Mouse (Mus musculus): ENCODE measurements around the gene Sult5a1.

The Sult5a1 gene

DNA sequence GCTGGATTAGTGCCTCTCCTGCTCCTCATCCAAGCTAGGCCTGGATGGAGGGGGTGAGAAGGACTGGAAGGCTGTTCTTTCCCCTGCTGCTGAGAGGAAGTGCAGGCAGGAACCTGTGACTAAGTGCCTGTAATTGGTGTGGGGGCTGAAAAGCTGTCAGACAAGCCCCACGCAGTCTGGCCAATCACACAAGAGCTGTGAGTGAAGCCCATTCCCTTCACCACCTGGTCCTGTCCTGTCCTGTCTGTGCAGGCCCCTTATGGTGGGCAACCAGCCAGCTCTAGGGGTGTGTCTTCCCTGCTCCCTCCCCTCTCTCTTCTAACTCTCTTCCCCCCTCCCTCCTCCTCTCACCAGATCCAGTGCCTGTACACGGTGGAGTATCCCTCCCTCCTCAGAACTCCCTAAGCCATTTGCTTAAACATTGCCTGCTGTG is 20.5 kb downstream of the Sult5a1 start:
- in situ Hi-C loops (cut with MboI; ENCODE audit: unreplicated experiment in 2 of 2), result no loop called here

DNA sequence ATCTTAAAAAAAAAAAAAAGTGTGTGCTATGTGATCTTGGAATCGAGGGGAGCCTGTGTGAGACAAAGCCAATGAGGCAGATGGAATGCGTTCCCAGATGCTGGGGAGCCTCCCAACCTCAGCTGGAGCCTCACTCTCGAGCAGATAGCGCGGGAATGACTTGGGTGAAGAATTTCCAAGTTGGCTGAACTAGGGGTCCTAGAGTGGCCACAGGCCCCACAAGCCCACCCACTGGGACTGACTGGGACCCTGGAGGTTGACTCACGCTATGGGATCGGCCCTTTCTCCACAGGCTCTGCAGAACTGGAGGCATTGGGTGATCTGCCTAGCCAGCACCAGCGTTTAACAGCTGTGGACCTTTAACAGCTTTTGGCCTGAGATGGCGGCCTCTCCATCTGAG is 21.8 kb downstream of the Sult5a1 start:
- in situ Hi-C loops (cut with MboI; ENCODE audit: unreplicated experiment in 2 of 2), result no loop called here

DNA sequence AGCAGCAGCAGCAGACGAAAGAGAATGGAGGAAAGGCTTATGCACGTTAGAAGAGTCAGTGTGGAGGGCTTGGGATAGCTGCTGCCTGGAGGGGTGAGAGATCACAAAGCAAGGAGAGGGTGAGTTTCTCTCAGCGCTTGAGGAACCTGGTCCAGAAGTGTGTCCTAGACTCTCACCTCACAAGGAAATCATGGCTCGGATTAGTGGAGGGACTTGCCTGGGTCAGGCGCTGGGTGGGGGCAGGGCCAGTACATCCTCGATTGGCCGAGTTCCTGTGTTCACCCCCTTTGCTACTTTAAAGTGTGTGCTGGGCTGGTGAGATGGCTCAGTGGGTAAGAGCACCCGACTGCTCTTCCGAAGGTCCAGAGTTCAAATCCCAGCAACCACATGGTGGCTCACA is 22.3 kb downstream of the Sult5a1 start:
- in situ Hi-C loops (cut with MboI; ENCODE audit: unreplicated experiment in 2 of 2), result no loop called here

DNA sequence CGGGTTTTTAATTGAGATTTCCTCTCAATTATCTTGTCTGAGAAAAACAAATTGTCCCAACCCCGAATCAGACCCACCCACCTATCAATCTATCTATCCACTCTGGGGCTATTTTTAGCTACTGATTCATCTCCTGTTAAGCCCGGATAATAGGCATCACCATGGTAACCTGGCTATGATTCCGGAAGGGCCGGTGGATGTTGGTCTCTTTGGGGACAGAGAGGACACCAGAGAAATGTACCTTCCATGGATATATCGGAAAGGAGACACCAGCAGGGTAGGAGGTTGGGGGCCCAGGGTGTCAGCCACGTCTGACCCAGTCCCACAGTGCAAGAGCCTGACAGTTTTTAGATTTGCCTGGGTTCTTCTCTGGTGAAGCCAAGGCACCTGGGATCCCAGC is 22.7 kb downstream of the Sult5a1 start:
- in situ Hi-C loops (cut with MboI; ENCODE audit: unreplicated experiment in 2 of 2), result no loop called here

DNA sequence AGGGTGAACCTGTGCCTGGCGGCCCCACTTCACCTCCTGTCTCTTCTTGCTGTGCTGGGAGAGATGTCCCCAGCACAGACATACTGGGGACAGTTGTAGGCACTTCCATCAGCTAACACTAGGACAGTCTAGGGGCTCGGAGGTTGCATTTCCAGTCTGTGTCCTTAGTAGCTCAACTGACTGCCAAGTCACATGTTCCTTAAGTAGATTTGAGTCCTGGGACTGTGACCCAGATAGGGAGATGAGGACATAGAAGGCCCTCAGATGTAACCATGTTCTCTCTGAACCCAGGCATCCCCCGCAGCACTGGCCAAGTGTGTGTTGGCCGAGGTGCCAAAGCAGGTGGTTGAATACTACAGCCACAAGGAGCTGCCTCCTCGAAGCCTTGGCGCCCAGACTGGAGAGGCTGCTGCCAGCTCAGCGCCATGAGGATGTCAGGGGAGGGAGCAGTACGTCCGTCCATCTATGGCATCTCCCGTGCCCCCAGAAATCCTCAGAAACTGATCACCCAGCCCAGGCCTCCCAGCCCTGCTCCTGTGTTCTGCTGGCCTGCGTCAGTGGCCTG is 23.9 kb downstream of the Sult5a1 start:
- in situ Hi-C loops (cut with MboI; ENCODE audit: unreplicated experiment in 2 of 2), result no loop called here

DNA sequence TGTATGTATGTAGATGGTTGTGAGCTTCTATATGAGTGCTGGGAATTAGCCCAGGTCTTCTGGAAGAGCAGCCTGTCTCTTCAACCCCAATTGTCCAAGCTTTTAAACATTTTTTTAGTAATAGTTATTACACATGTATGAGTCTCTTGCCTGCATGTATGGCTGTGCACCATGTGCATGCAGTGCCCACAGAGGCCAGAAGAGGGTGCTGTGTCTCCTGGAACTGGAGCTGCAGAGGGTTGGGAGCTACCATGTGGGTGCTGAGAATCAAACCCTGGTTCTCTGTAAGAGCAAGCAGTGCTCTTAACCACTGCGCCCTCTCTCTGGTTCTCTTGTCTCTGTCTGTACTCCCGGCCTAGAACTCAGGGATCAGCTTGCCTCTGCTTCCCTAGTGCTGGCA is 25.2 kb downstream of the Sult5a1 start:
- in situ Hi-C loops (cut with MboI; ENCODE audit: unreplicated experiment in 2 of 2), result no loop called here

DNA sequence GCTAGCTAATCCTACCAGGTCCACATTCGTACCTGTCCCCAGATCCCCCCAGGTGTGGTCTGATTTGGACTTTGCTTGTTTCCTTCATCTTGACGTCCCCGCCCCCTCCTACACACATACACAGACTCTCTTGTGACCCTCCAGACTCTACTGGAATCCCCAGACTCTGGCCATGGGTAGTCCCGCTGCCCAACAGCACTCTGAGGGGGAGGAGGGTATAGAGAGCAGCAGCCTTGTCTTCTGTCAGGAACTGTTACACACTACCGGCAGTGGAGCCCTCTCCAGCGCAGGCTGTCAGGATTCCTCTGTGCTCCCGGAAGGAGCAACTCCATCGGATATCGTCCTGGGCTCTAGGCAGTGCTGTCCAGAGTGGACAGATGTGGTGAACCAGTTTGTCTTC is 27.1 kb downstream of the Sult5a1 start:
- in situ Hi-C loops (cut with MboI; ENCODE audit: unreplicated experiment in 2 of 2), result no loop called here

DNA sequence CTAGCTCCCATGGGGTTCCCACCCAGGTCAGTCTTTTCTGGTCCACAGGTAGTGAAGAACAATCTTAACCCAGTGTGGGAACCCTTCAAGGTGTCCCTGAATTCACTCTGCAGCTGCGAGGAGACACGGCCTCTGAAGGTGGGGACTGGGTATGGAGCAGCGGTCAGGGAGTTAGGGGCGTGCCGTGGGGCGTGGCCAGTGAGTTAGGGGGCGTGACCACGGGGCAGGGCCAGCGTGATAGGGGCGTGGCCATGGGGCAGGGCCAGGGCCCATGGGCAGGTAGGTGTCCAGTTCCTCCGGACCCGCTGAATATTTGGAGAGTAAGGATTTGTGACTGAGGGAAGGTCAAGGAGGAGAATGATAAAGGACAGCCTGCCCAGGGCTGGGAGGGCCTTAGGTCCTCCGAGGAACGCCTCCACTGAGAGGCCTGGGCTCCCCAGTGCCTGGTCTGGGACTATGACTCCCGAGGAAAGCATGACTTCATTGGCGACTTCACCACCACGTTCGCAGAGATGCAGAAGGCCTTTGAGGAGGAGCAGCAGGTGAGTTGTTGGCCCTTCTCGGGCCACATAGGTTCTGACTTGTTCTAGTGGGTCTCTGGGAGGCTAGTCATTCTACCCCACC is 31.8 kb downstream of the Sult5a1 start:
- in situ Hi-C loops (cut with MboI; ENCODE audit: unreplicated experiment in 2 of 2), result no loop called here

DNA sequence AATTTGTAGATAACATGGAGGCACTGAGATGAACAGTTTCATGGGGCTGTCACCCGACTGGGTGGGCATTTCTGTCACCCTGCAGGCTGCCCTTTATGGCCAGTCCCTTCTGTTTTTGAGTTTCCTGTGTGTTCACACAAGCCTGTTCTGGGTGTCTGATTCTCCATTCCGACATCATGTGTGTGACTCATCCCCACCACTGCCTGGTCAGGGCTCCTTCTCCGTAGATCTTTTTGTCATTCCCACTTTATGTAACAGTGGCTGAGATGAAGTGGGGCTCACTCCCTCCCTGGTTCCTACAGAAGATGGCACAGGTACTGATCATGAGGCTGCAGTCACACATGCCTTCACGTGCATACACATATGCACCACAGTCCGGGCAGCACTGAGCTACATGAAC is 35.4 kb downstream of the Sult5a1 start:
- in situ Hi-C loops (cut with MboI; ENCODE audit: unreplicated experiment in 2 of 2), result no loop called here

DNA sequence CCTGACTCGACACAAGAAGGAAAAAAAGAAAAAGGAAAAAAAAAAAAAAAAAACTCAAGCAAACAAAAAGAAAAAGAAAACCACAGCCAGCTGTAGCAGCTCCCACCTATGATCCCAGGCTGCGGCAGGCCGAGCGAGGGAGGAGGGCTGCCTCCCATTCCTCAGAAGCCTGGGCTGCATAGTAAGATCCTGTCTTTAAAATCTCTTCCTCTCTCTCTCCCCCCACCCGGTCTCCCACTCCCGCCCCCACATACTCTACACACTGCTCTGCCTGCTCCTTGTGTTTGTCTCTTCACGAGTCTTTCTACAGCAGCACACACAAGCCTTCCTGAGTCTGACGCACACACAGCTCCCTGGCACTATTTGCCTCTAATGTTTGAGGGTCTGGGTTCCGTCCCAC is 36.1 kb downstream of the Sult5a1 start:
- in situ Hi-C loops (cut with MboI; ENCODE audit: unreplicated experiment in 2 of 2), result no loop called here

DNA sequence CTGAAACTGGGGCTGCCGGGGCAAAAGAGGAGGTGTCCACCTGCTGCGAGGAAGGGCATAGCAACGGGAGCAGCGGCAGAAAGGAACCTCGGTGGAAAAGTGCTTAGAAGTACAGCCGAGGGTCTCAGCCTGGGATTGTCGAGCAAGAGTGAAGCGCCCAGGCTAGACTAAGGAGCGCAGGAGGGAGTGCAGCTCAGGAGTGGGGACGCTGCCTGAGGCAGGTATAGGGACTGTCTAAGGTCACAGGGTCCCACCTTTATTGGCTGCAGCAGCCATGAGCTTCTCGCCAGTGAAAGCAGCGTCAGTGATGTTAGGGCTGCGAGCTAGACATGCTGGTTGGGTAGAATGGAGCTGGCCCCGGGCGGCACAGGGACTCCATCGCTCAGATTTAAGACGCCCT is 40.4 kb downstream of the Sult5a1 start:
- in situ Hi-C loops (cut with MboI; ENCODE audit: unreplicated experiment in 2 of 2), result loop anchor here in 1 of 2 experiments (10.0 kb wide), 1 partner anchor 77 kb away; no protein-coding TSS in a partner anchor

DNA sequence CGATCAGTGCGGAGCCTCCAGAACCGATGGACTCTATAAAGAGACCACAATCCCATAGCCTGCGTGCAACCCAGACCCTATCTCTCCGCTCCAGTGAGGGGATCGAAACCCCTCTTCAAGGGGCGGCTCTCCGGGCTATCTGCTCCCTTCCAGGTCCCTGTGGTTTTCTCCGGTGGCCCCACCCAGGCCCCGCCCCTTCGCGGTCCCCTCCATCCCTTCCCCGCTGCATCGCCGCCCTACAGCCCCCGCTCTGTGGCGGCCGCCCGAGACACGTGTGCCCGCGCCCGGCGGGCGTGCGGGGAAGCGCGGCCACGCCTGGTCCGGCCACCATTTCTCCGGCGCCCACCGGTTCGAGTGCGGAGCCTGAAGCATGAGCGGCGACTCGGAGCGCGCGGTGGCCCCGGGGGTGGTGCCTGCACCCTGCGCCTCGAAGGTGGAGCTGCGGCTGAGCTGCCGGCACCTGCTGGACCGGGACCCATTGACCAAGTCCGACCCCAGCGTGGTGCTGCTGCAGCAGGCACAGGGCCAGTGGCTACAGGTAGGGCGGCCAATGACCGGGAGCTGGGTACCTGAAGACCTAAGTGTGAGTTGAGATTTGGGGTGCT is 40.9 kb downstream of the Sult5a1 start, which contains the start of gene Cpne7:
Gene Cpne7, plus strand, starts transcription at position 248 of the 605 bp plus-strand sequence.
- in situ Hi-C loops (cut with MboI; ENCODE audit: unreplicated experiment in 2 of 2), result loop anchor here in 1 of 2 experiments (10.0 kb wide), 1 partner anchor 78 kb away; no protein-coding TSS in a partner anchor

DNA sequence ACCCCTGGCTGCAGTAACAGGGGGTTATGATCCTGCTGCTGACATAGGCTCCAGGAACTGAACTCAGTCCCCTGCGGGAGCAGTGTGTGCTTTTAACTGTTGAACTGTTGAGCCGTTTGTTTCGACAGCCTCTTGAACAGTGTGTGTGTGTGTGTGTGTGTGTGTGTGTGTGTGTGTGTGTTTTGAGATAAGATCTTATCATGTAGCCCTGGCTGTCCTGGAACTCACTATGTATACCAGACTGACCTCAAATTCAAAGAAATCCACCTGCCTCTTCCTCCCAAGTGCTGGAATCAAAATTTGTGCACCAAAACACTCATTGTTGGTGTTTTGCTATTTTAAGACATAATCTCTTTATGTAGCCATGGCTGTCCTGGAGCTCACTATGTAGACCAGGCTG is 43.5 kb downstream of the Sult5a1 start:
- in situ Hi-C loops (cut with MboI; ENCODE audit: unreplicated experiment in 2 of 2), result loop anchor here in 1 of 2 experiments (5.0 to 10.0 kb wide), 3 partner anchors 80 to 497 kb away; no protein-coding TSS in a partner anchor

DNA sequence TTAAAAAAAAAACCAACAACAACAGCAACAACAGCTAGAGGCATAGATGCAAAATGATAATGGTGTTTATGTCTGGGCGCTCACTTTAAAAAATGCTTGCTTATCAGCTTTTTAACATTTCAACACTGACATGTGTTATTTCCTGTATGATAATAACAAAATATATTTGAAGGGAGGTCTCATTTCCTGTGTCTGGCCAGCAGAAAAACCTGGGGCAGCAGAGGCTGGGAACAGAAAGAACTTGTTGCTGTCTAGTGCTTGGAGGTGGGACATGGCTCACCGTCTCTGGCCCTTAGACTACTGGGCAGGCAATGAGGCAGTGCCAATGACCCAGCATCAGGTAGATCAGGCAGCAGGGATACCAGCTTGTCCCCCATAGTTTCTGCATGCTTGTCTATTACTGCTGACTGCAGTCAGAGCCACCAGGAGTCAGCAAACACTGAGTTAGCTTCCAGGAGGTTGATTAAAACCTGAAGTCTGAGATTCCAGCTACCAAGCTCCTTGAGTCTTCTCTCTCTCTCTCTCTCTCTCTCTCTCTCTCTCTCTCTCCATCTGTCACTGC is 44.1 kb downstream of the Sult5a1 start:
- in situ Hi-C loops (cut with MboI; ENCODE audit: unreplicated experiment in 2 of 2), result loop anchor here in 1 of 2 experiments (5.0 to 10.0 kb wide), 3 partner anchors 81 to 497 kb away; no protein-coding TSS in a partner anchor

DNA sequence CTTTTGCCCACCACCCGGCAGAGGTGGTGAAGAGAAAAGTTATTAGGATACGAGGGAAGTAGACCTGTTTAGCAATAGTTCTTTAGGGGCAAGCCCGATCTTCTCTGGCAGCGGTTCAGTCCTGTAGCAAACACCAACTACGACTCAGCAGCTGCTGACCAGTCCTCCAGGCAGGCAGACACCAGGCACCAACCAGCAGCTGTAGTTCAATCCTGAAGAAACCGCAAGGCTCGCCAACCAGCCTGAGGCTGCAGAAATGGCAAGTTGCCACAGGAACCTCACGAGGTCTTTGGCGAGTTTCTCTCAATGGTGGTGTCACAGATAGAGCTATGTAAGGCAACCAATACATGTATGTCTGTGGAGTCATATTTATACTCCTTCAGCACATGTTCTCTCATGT is 45.2 kb downstream of the Sult5a1 start:
- in situ Hi-C loops (cut with MboI; ENCODE audit: unreplicated experiment in 2 of 2), result loop anchor here in 1 of 2 experiments (5.0 to 10.0 kb wide), 3 partner anchors 82 to 496 kb away; no protein-coding TSS in a partner anchor

DNA sequence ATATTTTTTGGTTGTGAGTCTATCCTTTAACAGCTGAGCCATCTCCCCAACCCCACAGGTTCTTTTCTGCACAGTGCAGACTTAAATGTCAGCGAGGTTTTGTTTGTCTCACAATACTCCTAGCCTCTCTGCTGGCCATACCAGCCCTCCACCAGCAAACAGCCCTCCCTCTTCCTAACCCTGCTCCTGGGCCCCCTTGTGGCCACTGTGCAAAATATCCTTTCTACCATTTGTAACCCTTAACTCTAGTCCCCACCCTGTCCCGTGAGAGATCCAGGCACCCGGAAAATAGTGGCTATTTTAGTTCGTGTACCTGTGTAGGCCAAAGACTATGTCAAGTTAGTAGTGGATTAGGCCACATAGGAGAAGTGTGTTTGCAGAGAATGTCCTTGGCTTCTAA is 47.5 kb downstream of the Sult5a1 start:
- in situ Hi-C loops (cut with MboI; ENCODE audit: unreplicated experiment in 2 of 2), result loop anchor here in 1 of 2 experiments (5.0 to 10.0 kb wide), 3 partner anchors 84 to 493 kb away; no protein-coding TSS in a partner anchor

DNA sequence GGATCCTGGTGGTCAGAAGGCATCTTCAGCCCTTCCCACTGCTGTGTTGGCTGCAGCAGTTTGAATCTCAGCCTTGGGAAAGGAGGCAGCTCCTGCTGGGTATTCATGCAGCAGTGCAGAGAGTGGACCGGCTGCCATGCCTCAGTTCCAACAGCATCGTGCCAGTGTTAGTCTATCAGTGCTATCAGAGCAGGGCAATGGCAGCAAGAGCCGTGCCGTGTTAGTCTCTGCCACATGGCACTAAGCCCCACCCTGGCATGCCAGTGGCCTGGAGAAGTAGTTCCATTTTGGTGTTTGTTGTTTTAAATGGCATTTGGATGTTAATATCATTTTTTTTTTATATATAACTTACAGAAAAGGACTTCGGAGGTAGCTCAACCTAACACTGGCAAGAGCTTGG is 49.2 kb downstream of the Sult5a1 start:
- in situ Hi-C loops (cut with MboI; ENCODE audit: unreplicated experiment in 2 of 2), result loop anchor here in 1 of 2 experiments (10.0 kb wide), 1 partner anchor 204 kb away; no protein-coding TSS in a partner anchor

DNA sequence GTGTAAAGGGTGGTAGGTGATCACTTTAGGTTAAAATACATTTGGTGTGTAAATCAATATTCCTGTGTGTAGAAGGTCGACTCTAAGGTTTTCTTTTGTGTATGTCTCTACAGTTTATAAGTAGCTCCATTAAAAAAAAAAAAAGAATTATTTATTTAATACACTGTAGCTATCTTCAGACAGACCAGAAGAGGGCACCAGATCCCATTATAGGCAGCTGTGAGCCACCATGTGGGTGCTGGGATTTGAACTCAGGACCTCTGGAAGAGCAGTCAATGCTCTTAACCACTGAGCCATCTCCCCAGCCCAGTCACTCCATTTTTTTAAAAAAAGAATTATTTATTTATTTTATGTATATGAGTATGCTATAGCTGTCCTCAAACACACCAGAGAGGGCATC is 50.1 kb downstream of the Sult5a1 start:
- in situ Hi-C loops (cut with MboI; ENCODE audit: unreplicated experiment in 2 of 2), result loop anchor here in 1 of 2 experiments (10.0 kb wide), 1 partner anchor 203 kb away; no protein-coding TSS in a partner anchor

DNA sequence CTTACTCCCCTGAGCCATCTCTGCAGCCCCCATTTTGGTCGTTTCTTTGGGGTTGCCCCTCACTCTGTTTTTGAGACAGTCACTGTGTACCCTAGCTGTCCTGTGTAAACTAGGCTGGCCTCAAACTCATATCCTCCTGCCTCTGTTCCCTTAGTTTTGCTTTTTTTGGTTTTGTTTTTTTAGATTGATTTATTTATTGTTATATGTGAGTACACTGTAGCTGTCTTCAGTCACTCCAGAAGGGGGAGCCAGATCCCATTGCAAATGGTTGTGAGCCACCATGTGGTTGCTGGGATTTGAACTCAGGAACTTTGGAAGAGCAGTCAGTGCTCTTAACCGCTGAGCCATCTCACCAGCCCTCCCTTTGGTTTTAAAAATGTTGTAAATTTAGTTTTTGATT is 51.6 kb downstream of the Sult5a1 start:
- in situ Hi-C loops (cut with MboI; ENCODE audit: unreplicated experiment in 2 of 2), result loop anchor here in 1 of 2 experiments (10.0 kb wide), 1 partner anchor 202 kb away; no protein-coding TSS in a partner anchor

DNA sequence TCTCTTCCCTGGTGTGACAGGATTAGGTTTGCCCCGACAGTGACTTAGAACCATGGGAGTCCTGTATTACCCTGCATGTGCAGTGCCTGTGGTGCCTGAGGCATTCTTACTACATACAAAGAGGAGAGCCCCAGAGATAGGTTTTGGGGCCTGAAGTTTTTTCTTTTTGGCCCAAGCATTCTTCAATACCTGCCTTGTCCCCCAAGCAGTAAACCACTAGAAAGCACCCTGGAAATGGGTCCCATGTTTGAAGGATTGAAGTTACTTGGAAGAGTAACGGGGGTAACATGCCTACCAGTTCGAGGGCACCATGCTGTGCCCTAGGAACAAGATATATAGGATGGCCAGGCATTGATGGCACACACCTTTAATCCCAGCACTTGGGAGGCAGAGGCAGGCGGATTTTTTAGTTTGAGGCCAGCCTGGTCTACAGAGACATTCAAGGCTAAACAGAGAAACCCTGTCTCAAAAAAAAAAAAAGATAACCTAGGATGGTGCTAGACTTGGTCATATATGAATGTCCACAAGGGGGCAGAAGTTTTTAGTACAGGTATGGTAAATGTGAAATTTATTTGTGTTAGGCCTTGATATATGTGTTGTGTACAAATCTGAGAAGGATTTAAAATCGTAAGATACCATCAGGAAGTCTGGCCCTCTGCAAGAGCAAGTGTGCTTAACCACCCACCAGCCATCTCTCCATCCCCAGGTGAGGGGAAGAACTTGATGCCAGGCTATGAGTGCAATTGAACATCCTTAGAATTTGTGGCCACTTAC is 52.4 kb downstream of the Sult5a1 start:
- in situ Hi-C loops (cut with MboI; ENCODE audit: unreplicated experiment in 2 of 2), result loop anchor here in 1 of 2 experiments (10.0 kb wide), 1 partner anchor 201 kb away; no protein-coding TSS in a partner anchor

Data from v-Abl transformed pro-B cells (cell line).